16 mouse cellular contexts compared by ENCODE assay signal in the genomic region with DNA sequence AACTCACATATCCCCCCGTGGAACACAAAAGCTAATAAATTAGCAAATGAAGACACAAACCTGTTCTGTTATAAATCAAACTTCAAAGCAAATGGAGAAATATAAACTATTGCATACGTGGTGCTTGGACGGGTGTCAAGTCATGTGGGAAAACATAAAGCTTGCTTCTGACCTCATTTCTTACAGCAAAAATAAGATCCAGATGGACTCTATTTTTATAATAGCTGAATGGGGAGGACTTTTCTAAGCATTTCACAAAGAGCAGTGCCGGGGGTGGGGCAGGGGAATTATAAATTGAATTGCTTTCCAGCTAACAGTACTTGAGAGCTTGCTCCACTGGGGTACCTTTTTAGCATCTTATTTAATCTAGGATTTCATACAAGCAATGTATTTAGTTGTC. TPM values are rescaled to one million over a fixed set of nuclear protein-coding genes. Genes with fewer than 3 reads are reported as not detected.
DNase-seq lines count a peak whose midpoint lies in the region; ATAC-seq and TF ChIP-seq lines count a peak whose summit lies in the region.
"Had no signal": no experiment of that assay in that cellular context is flagged by ENCODE, and none has a peak within 500 bp of the region (broad histone marks: within the 10 kb centered on the region; RNA-seq: fewer than 3 reads in every experiment).

No protein-coding gene starts in this region.

- no peak overlapping the region for H3K4me3 ChIP-seq in forebrain, postnatal 0 days (ENCODE audit: low read depth, low read length)
- no peak overlapping the region for H3K4me3 ChIP-seq in forebrain, embryonic 13.5 days
- no peak overlapping the region for H3K4me3 ChIP-seq in embryonic facial prominence, embryonic 15.5 days (replicated peaks)
- no peak overlapping the region for H3K4me3 ChIP-seq in heart, embryonic 12.5 days
- H3K4me3 ChIP-seq: megakaryocyte, embryonic 14.5 days had no signal

- DNase-seq in forebrain, postnatal 0 days = peak; percentile 22
- DNase-seq in NIH3T3 (ENCODE audit: low read depth) = peak; percentile 93
- peak; percentile 39 for DNase-seq in mesoderm, embryonic 11.5 days (ENCODE audit: low read depth, low spot score)
- no peak for DNase-seq in adrenal gland, adult (ENCODE audit: inconsistent age in 2 of 2, low spot score in 1 of 2)
- no peak for DNase-seq in cerebellum, postnatal 14 days
- DNase-seq: adrenal gland, postnatal 36 days; B cell, adult 2 months; cerebellum, adult 11 months; kidney, postnatal 14 days; lung, adult 2 months; thymus, adult 18-20 months had no signal

- no peaks in the 10 kb centered on the region for H3K9me3 ChIP-seq in forebrain, postnatal 0 days (ENCODE audit: low read length)
- H3K9me3 ChIP-seq in forebrain, embryonic 13.5 days (replicated peaks) = no peaks in the 10 kb centered on the region
- no peaks in the 10 kb centered on the region for H3K9me3 ChIP-seq in embryonic facial prominence, embryonic 15.5 days (replicated peaks)
- 0 out of 2 replicates have a peak, but pooled peaks cover 3% of the 10 kb centered on the region for H3K9me3 ChIP-seq in heart, embryonic 12.5 days (replicated peaks)
- H3K9me3 ChIP-seq: megakaryocyte, embryonic 14.5 days had no signal

- H3K4me2 ChIP-seq in forebrain, postnatal 0 days (ENCODE audit: low read depth) = no peak overlapping the region
- H3K4me2 ChIP-seq in forebrain, embryonic 13.5 days = no peak overlapping the region
- no peak overlapping the region for H3K4me2 ChIP-seq in embryonic facial prominence, embryonic 15.5 days (replicated peaks)
- no peak overlapping the region for H3K4me2 ChIP-seq in heart, embryonic 12.5 days

- 73% methylated on average over 4 of the region's 4 CpGs for WGBS in forebrain, postnatal 0 days
- WGBS in forebrain, embryonic 13.5 days = 77% methylated on average over 4 of the region's 4 CpGs
- 29% methylated on average over 4 of the region's 4 CpGs for WGBS in embryonic facial prominence, embryonic 15.5 days
- WGBS in heart, embryonic 12.5 days = 75% methylated on average over 4 of the region's 4 CpGs

- no peaks in the 10 kb centered on the region for H3K27me3 ChIP-seq in forebrain, postnatal 0 days (ENCODE audit: insufficient read depth, low read length)
- no peaks in the 10 kb centered on the region for H3K27me3 ChIP-seq in forebrain, embryonic 13.5 days
- no peaks in the 10 kb centered on the region for H3K27me3 ChIP-seq in embryonic facial prominence, embryonic 15.5 days
- H3K27me3 ChIP-seq in heart, embryonic 12.5 days (replicated peaks) = no peaks in the 10 kb centered on the region
- H3K27me3 ChIP-seq: megakaryocyte, embryonic 14.5 days had no signal

- TF ChIP-seq CTCF in forebrain, postnatal 0 days (IDR thresholded peaks at IDR 0.05; ENCODE audit: low read depth) = no peak

- ATAC-seq in forebrain, postnatal 0 days = no peak
- no peak for ATAC-seq in forebrain, embryonic 13.5 days
- no peak for ATAC-seq in embryonic facial prominence, embryonic 15.5 days (ENCODE audit: insufficient number of reproducible peaks, low FRiP score, low TSS enrichment, low read depth)
- no peak for ATAC-seq in heart, embryonic 12.5 days (ENCODE audit: insufficient number of reproducible peaks, low FRiP score)

- no peaks in the 10 kb centered on the region for H3K36me3 ChIP-seq in forebrain, postnatal 0 days (ENCODE audit: insufficient read depth)
- H3K36me3 ChIP-seq in forebrain, embryonic 13.5 days (ENCODE audit: poor library complexity, severe bottlenecking) = no peaks in the 10 kb centered on the region
- no peaks in the 10 kb centered on the region for H3K36me3 ChIP-seq in embryonic facial prominence, embryonic 15.5 days
- no peaks in the 10 kb centered on the region for H3K36me3 ChIP-seq in heart, embryonic 12.5 days

- no peak overlapping the region for H3K9ac ChIP-seq in forebrain, postnatal 0 days
- no peak overlapping the region for H3K9ac ChIP-seq in forebrain, embryonic 13.5 days
- no peak overlapping the region for H3K9ac ChIP-seq in embryonic facial prominence, embryonic 15.5 days
- no peak overlapping the region for H3K9ac ChIP-seq in heart, embryonic 12.5 days

- H3K4me1 ChIP-seq in forebrain, postnatal 0 days (ENCODE audit: insufficient read depth) = no peaks in the 10 kb centered on the region
- H3K4me1 ChIP-seq in forebrain, embryonic 13.5 days = no peaks in the 10 kb centered on the region
- H3K4me1 ChIP-seq in embryonic facial prominence, embryonic 15.5 days = peaks cover 8% of the 10 kb centered on the region
- H3K4me1 ChIP-seq in heart, embryonic 12.5 days (replicated peaks) = 0 out of 2 replicates have a peak, but pooled peaks cover 4% of the 10 kb centered on the region
- H3K4me1 ChIP-seq: megakaryocyte, embryonic 14.5 days had no signal

- H3K27ac ChIP-seq in forebrain, postnatal 0 days (ENCODE audit: low read depth, low read length) = no peak overlapping the region
- no peak overlapping the region for H3K27ac ChIP-seq in forebrain, embryonic 13.5 days
- H3K27ac ChIP-seq in embryonic facial prominence, embryonic 15.5 days (replicated peaks) = peak overlapping the region; percentile 59; the same call in 1 of the 2 replicates
- no peak overlapping the region for H3K27ac ChIP-seq in heart, embryonic 12.5 days (ENCODE audit: poor library complexity, severe bottlenecking)

RNA-seq across cellular contexts. Expression of a gene that starts 51.6 kb away (rescaled TPM):
- total RNA-seq in forebrain, postnatal 0 days (2014; rRNA removed) = 14.9 and 20.1 TPM in 2 replicates
- 1.9 and 7.8 TPM in 2 replicates for polyA plus RNA-seq in forebrain, postnatal 0 days (2015; fragmentation: Nextera tagmentation; extraction: Ambion mirVana)
- polyA plus RNA-seq in forebrain, embryonic 13.5 days (2015; fragmentation: Nextera tagmentation; extraction: Ambion mirVana) = 22.0 and 24.0 TPM in 2 replicates
- polyA plus RNA-seq in embryonic facial prominence, embryonic 15.5 days (2015; fragmentation: Nextera tagmentation; extraction: Ambion mirVana) = 28.8 and 32.6 TPM in 2 replicates
- polyA plus RNA-seq in heart, embryonic 12.5 days (2016; fragmentation: Nextera tagmentation; extraction: Ambion mirVana) = 33.9 and 36.4 TPM in 2 replicates
- total RNA-seq: hematopoietic stem cell, adult 5-6 weeks had no signal

Comparison
In these comparisons a context has a peak if more than half of its experiments do, and no peak if none do; other contexts are left out.
1. DNase-seq: peak in forebrain, postnatal 0 days (single experiment), NIH3T3 (single experiment) and mesoderm, embryonic 11.5 days (single experiment); none in adrenal gland, adult (0 of 2) and cerebellum, postnatal 14 days (0 of 2).